Mouse (Mus musculus): ENCODE data around the gene Zfp983. TPM values are rescaled to one million over a fixed set of nuclear protein-coding genes. Genes with fewer than 3 reads are reported as not detected.
A peak's percentile ranks its signal among the peaks of the same experiment; 100 is the strongest.
"Not testable (repeated sequence)": the region's sequence is repeated elsewhere in the genome, so short reads cannot be mapped to it uniquely, and the experiment has no call there.

The Zfp983 gene
- polyA plus RNA-seq (2015; fragmentation: Nextera tagmentation; extraction: Ambion mirVana): 11.5 and 12.3 TPM in 2 replicates

DNA sequence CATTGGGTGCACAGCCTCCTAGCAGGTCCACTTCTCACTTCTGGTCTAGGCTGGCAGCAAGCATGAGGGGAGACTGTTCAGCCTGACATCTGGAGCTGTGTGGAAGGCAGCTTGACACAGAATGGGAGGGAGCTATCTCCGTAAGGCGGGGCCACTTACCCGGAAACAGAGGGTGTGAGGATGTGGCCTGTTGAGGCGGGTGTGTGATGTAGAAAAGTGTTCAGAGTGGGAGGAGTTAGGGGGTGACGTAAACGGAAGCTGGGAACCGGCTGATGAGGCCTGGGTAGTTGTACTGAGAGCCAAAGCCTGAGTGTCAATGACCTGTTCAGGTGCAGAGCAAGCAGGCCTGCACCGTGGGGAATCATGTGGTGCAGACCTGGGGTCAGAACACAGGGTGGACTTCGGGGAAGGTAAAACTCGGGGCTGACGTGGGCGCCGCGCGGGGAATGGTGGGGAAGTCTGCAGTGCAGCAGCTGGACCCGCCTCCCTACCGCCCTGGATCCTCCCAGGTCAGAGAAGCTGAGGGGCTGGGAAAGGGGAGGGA, at the start of gene Zfp983:
Zfp983 (plus strand) TSS at position 261 of the 544 bp plus-strand sequence.
- H3K4me2 ChIP-seq: peak within 1 kb of the TSS; percentile 56
- H3K9me3 ChIP-seq; H3K36me3 ChIP-seq; H3K27me3 ChIP-seq; H3K4me1 ChIP-seq (replicated peaks): not testable (repeated sequence)
- peak; percentile 99 for ATAC-seq (ENCODE audit: low read depth)
- peak within 1 kb of the TSS; percentile 77 for H3K27ac ChIP-seq (replicated peaks)
- H3K4me3 ChIP-seq: peak within 1 kb of the TSS; percentile 45
- H3K9ac ChIP-seq: peak within 1 kb of the TSS; percentile 63
- 2% methylated on average over 17 of the region's 17 CpGs for WGBS

DNA sequence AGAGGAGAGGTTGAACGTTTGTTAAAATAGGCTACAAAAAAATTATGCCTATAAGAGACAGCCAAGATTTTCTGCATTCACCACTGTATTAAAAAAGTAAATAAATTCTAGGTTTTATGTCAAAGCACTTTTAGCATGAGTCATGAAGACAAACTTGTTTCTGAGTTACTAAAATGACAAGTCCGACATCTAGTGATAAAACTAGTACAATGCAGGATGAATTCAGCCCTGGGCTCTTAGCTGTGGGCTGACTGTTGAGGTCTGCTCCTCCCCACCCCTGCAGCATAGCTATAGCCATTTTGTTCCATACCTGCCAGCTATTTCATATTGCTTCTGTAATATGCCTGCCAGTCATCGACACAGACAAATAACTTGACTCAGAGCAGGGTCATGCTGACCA, 34.1 kb upstream of the Zfp983 start:
- ATAC-seq (ENCODE audit: low read depth): no peak
- H3K27ac ChIP-seq (replicated peaks): no peak overlapping the region
- no peak overlapping the region for H3K4me3 ChIP-seq
- H3K36me3 ChIP-seq: no peaks in the 10 kb centered on the region
- H3K4me2 ChIP-seq: no peak overlapping the region
- H3K9ac ChIP-seq: no peak overlapping the region
- no peaks in the 10 kb centered on the region for H3K9me3 ChIP-seq
- H3K4me1 ChIP-seq (replicated peaks): no peaks in the 10 kb centered on the region
- no peaks in the 10 kb centered on the region for H3K27me3 ChIP-seq
- WGBS: 79% methylated on average over 3 of the region's 3 CpGs

DNA sequence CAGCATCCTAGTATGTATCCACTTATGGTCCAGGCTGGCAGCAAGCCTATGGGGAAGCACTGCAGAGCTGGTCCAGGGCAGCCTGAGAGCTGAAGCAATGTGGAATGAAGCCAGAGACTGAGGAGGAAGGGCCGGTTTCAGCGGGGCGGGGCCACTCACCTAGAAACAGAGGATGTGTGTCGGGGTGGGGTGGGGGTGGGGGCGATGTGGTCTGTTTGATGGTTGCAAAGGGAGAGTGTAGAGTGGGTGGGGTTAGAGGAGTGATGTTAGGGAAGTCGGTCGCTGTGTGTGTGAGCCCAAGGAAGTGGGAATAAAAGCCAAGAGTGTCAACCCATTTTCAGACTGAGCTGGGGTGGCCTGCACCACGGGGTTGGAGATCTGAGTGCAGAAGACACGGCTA, 33.1 kb upstream of the Zfp983 start:
- Histone ChIP-seq H3K9ac (no peak overlapping the region), H3K9me3 (no peaks in the 10 kb centered on the region), H3K27me3 (no peaks in the 10 kb centered on the region), H3K36me3 (no peaks in the 10 kb centered on the region), H3K4me2 (no peak overlapping the region), H3K4me1 (replicated peaks) (no peaks in the 10 kb centered on the region), H3K4me3 (no peak overlapping the region), H3K27ac (replicated peaks) (no peak overlapping the region)
- WGBS: 10% methylated on average over 9 of the region's 9 CpGs
- ATAC-seq (ENCODE audit: low read depth): no peak

DNA sequence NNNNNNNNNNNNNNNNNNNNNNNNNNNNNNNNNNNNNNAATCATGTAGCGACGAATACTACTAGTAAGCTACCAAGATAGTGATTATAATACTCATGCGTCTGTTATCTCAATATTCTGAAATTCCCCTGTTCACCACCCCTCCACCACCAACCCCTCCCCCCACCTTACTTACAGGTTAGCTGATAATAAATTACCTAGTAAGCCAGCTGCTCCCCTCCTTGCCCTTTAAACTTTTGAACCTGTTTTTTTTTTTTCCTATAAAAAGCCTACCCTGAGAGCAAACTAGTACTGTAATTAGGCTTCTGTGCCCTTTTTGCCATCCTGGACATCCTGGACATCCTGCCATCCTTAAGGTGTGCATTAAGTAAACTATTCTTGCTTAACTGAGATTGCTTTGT, 26.8 kb upstream of the Zfp983 start:
- 0% methylated on average over 1 of the region's 3 CpGs for WGBS
- no peak overlapping the region for H3K4me3 ChIP-seq
- no peaks in the 10 kb centered on the region for H3K4me1 ChIP-seq (replicated peaks)
- H3K36me3 ChIP-seq: no peaks in the 10 kb centered on the region
- H3K27me3 ChIP-seq: no peaks in the 10 kb centered on the region
- no peak overlapping the region for H3K27ac ChIP-seq (replicated peaks)
- no peak overlapping the region for H3K9ac ChIP-seq
- H3K9me3 ChIP-seq: no peaks in the 10 kb centered on the region
- H3K4me2 ChIP-seq: no peak overlapping the region
- no peak for ATAC-seq (ENCODE audit: low read depth)

DNA sequence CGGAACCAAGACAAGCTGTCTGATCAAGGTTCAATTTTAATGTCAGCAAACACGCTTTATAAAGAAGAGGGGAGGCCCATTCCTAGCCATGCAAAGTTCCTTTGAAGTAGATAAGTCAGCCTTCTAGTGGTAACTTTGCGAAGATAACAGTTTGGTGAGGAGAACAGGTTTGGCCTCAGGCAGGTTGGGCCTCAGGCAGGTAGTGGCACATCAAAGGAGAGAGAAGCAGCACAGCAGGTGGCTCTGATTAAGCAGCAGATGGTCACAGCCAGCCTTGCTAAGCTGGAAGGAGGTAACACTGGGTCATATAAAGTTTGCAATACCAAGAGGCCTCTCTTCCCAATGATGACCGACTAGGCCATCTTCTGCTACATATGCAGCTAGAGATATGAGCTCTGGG, 14.7 kb upstream of the Zfp983 start:
- H3K4me3 ChIP-seq; H3K36me3 ChIP-seq; H3K9ac ChIP-seq; H3K4me1 ChIP-seq (replicated peaks); H3K27ac ChIP-seq (replicated peaks); ATAC-seq (ENCODE audit: low read depth); H3K4me2 ChIP-seq; H3K27me3 ChIP-seq: not testable (repeated sequence)
- WGBS: 70% methylated on average over 4 of the region's 4 CpGs
- peaks cover 13% of the 10 kb centered on the region; the same call in 1 of the 2 replicates for H3K9me3 ChIP-seq

DNA sequence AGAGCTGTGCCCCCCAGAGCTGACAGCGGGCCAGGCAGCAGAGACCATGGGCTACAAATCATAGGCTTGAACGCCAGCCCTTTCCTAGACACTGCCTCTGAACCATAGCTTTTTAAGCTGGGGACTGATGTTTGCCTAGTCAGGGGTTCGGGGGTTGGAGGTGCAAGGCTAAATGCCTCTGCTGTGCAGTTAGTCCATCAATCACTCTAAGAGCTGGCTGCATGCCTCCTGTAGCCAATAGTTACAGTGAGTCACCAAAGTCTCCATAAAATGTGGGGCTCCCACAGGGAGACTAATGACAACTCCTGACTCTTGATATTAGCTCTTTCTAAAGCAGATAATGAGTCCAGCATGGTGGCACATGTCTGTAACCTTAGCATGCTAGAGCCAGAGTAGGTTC, 1.6 kb upstream of the Zfp983 start:
- Histone ChIP-seq H3K4me1 (replicated peaks) (peaks cover 5% of the 10 kb centered on the region), H3K27ac (replicated peaks) (no peak overlapping the region), H3K27me3 (no peaks in the 10 kb centered on the region), H3K9me3 (no peaks in the 10 kb centered on the region), H3K4me3 (no peak overlapping the region), H3K9ac (no peak overlapping the region), H3K4me2 (no peak overlapping the region), H3K36me3 (peaks cover 6% of the 10 kb centered on the region; the same call in 1 of the 2 replicates)
- WGBS: 46% methylated on average over 3 of the region's 3 CpGs
- ATAC-seq (ENCODE audit: low read depth): no peak

DNA sequence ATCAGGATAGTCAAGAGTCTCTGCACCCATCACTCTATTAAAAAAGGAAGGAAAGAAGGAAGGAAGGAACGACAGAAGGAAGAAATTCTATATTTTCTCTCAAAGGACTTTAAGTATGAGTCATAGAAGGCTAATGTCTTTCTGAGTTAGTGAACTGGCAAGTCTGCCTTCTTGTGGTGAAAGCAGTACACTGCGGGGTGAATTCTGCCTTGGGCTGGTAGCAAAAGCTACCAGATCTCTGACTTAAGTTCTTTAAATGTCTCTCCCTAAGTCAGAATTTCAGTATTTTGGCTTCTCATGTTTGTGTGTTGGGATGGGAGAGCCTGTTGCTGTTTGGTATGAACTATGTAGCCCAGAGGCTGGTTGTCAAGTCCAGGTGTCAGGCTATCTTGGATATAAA, 488 bp upstream of the Zfp983 start:
- Histone ChIP-seq H3K36me3 (peaks cover 6% of the 10 kb centered on the region; the same call in 1 of the 2 replicates), H3K9ac (peak overlapping the region; percentile 63), H3K9me3 (no peaks in the 10 kb centered on the region), H3K4me3 (peak overlapping the region; percentile 45), H3K4me2 (peak overlapping the region; percentile 56), H3K4me1 (replicated peaks) (peaks cover 5% of the 10 kb centered on the region), H3K27ac (replicated peaks) (peak overlapping the region; percentile 77), H3K27me3 (no peaks in the 10 kb centered on the region)
- WGBS: 37% methylated on average over 2 of the region's 2 CpGs
- ATAC-seq (ENCODE audit: low read depth): peak; percentile 60

DNA sequence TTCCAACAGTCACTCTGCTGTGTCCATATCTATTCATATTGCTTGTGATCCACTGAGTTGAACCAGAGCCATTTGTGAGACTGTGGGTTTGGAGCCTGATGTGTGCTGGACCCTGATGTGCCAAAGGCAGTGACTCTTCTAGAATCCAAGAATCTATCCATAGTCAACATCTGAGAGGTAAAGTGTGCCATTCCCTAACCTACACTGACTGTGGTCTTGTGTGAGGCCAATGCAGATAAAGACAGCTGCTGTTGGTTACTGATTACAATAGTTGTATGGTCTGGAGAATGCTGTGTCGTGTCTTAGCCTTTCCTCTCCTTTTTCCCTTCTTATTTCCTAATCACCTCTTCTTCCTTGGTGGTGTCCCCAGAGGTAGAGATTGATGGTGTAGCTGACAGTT, 28.4 kb downstream of the Zfp983 start:
- not testable (repeated sequence) for H3K9me3 ChIP-seq; ATAC-seq (ENCODE audit: low read depth); H3K4me3 ChIP-seq; H3K27ac ChIP-seq (replicated peaks); H3K36me3 ChIP-seq; H3K9ac ChIP-seq; H3K4me2 ChIP-seq; H3K27me3 ChIP-seq
- peaks cover 16% of the 10 kb centered on the region for H3K4me1 ChIP-seq (replicated peaks)
- WGBS: 15% methylated on average over 1 of the region's 1 CpGs

DNA sequence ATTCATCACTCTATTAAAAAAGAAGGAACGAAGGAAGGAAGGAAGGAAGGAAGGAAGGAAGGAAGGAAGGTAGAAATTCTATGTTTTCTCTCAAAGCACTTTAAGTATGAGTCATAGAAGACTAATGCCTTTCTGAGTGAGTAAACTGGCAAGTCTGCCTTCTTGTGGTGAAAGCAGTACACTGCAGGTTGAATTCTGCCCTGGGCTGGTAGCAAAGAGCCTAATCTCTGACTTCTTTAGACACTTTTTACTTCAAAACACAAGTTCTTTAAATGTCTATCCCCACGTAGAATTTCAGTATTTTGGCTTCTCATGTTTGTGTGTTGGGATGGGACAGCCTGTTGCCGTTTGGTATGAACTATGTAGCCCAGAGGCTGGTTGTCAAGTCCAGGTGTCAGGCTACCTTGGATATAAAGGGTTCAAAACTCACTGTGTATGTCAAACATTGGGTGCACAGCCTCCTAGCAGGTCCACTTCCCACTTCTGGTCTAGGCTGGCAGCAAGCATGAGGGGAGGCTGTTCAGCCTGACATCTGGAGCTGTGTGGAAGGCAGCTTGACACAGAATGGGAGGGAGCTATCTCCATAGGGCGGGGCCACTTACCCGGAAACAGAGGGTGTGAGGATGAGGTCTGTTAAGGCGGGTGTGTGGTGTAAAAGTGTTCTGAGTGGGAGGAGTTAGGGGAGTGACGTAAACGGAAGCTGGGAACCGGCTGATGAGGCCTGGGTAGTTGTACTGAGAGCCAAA, 29.0 kb downstream of the Zfp983 start:
- Histone ChIP-seq H3K27ac (replicated peaks) (peak overlapping the region; percentile 74), H3K4me3 (peak overlapping the region; percentile 48)
- 4% methylated on average over 9 of the region's 9 CpGs for WGBS

DNA sequence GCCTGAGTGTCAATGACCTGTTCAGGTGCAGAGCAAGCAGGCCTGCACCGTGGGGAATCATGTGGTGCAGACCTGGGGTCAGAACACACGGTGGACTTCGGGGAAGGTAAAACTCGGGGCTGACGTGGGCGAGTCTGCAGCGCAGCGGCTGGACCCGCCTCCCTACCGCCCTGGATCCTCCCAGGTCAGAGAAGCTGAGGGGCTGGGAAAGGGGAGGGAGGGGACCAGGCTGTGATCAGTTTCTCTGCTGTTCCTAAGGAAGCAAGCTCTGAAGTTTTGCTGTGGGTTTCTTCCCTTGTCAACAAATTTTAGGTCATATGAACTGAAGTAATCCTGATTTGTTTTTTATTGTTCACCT, 29.6 kb downstream of the Zfp983 start:
- 0% methylated on average over 10 of the region's 10 CpGs for WGBS
- H3K4me1 ChIP-seq (replicated peaks): peaks cover 16% of the 10 kb centered on the region
- H3K9ac ChIP-seq: peak overlapping the region; percentile 61; the same call in 1 of the 2 replicates
- not testable (repeated sequence) for H3K27me3 ChIP-seq, H3K36me3 ChIP-seq, H3K9me3 ChIP-seq
- peak; percentile 92 for ATAC-seq (ENCODE audit: low read depth)
- peak overlapping the region; percentile 48 for H3K4me3 ChIP-seq
- H3K27ac ChIP-seq (replicated peaks): 0 out of 2 replicates have a peak overlapping the region, but pooled peaks have one; percentile 74
- H3K4me2 ChIP-seq: peak overlapping the region; percentile 60

More for the DNA sequence above, 29.0 kb downstream of the Zfp983 start:
- Histone ChIP-seq H3K27me3 (no peaks in the 10 kb centered on the region), H3K4me1 (replicated peaks) (peaks cover 16% of the 10 kb centered on the region), H3K9ac (peak overlapping the region; percentile 61), H3K9me3 (no peaks in the 10 kb centered on the region), H3K36me3 (peaks cover under 1% of the 10 kb centered on the region; the same call in 1 of the 2 replicates), H3K4me2 (peak overlapping the region; percentile 60)
- ATAC-seq (ENCODE audit: low read depth): peak; percentile 99

DNA sequence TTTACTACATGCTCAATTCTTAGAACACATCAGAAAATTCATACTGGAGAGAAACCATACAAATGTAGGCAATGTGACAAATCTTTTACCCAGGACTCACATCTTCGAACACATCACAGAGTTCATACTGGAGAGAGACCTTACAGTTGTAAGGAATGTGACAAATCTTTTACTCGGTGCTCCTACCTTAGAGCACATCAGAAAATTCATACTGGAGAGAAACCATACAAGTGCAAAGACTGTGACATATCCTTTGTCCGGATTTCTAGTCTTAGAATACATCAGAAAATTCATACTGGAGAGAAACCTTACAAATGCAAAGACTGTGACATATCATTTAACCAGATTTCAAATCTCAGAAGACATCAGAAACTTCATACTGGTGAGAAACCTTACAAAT, 41.1 kb downstream of the Zfp983 start, which contains the start of gene Gm10226:
Gm10226 (plus strand) TSS at position 301 of the 400 bp plus-strand sequence.
- WGBS: 94% methylated on average over 3 of the region's 3 CpGs
- Histone ChIP-seq H3K4me3 (no peak within 1 kb of the TSS), H3K9me3 (no peaks in the 10 kb centered on the region), H3K4me1 (replicated peaks) (no peaks in the 10 kb centered on the region), H3K9ac (no peak within 1 kb of the TSS), H3K36me3 (peaks cover 52% of the 10 kb centered on the region), H3K27me3 (no peaks in the 10 kb centered on the region), H3K27ac (replicated peaks) (no peak within 1 kb of the TSS), H3K4me2 (no peak within 1 kb of the TSS)
- no peak for ATAC-seq (ENCODE audit: low read depth)

DNA sequence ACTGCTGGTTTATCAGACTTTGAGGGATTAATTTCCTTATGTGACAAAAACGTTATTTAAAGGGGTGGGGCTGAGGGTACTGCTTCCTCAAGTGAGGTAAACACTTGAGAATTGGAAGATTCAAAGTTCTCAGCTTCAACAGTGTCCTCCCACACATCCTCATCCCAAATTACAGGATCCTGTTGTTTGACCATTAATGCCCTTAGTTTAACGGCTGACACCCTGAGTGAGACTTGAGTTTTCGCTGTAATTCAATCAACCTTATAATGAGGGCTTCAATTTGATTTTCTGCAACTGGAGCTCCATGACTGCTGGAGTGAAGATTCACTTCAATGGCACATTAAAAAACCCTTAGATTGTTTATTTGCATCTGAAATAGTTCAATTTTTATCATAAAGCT, 42.9 kb downstream of the Zfp983 start:
- 82% methylated on average over 3 of the region's 3 CpGs for WGBS
- ATAC-seq (ENCODE audit: low read depth): no peak
- Histone ChIP-seq H3K4me3 (no peak overlapping the region), H3K4me1 (replicated peaks) (no peaks in the 10 kb centered on the region), H3K27ac (replicated peaks) (no peak overlapping the region), H3K9ac (no peak overlapping the region), H3K9me3 (no peaks in the 10 kb centered on the region), H3K36me3 (peaks cover 46% of the 10 kb centered on the region), H3K4me2 (no peak overlapping the region), H3K27me3 (no peaks in the 10 kb centered on the region)
